ENCODE assay signal across 27 mouse cellular contexts in genomic region chr1:119986555-119986954, GRCm38 (mm10). TPM values are rescaled to one million over a fixed set of nuclear protein-coding genes. Genes with fewer than 3 reads are reported as not detected.
DNase-seq lines count a peak whose midpoint lies in the region; ATAC-seq lines count a peak whose summit lies in the region.
"Had no signal": no experiment of that assay in that cellular context is flagged by ENCODE, and none has a peak within 500 bp of the region (broad histone marks: within the 10 kb centered on the region; RNA-seq: fewer than 3 reads in every experiment).

No protein-coding gene starts in this region.

- H3K4me1 ChIP-seq in kidney, embryonic 14.5 days (ENCODE audit: control insufficient read depth, insufficient read depth, low read length): no peaks in the 10 kb centered on the region
- H3K4me1 ChIP-seq in liver, embryonic 12.5 days: no peaks in the 10 kb centered on the region
- H3K4me1 ChIP-seq: embryonic facial prominence, embryonic 12.5 days; embryonic facial prominence, embryonic 15.5 days; forebrain, embryonic 12.5 days; forebrain, embryonic 15.5 days; heart, embryonic 10.5 days; heart, embryonic 13.5 days had no signal

- DNase-seq in kidney, adult 11 months: peak; percentile 37
- DNase-seq in kidney, postnatal 10 days: no peak
- peak; percentile 17 to 40 for DNase-seq in kidney, adult 8-10 months
- peak; percentile 78 for DNase-seq in Muller cell, postnatal 12 days (ENCODE audit: inconsistent ontology term)
- peak; percentile 13 to 49 for DNase-seq in kidney, postnatal 25 days
- DNase-seq: adrenal gland, adult 2 months; adrenal gland, postnatal 14 days; cerebellum, adult 11 months; cerebellum, adult 2 months; cerebellum, adult 9-11 months; cerebellum, postnatal 25 days; gastrocnemius, postnatal 25 days; heart, adult 2 months; heart, postnatal 14 days; heart, postnatal 4 days had no signal

- no peaks in the 10 kb centered on the region for H3K36me3 ChIP-seq in kidney, embryonic 14.5 days (ENCODE audit: control insufficient read depth, insufficient read depth, low read length)
- H3K36me3 ChIP-seq in liver, embryonic 12.5 days: no peaks in the 10 kb centered on the region
- H3K36me3 ChIP-seq: embryonic facial prominence, embryonic 12.5 days; embryonic facial prominence, embryonic 15.5 days; forebrain, embryonic 12.5 days; forebrain, embryonic 15.5 days; heart, embryonic 10.5 days; heart, embryonic 13.5 days had no signal

- no peaks in the 10 kb centered on the region for H3K27me3 ChIP-seq in kidney, embryonic 14.5 days (ENCODE audit: control insufficient read depth, insufficient read depth, low read length)
- peaks cover 6% of the 10 kb centered on the region; the same call in 1 of the 2 replicates for H3K27me3 ChIP-seq in liver, embryonic 12.5 days (replicated peaks)
- H3K27me3 ChIP-seq: embryonic facial prominence, embryonic 12.5 days; embryonic facial prominence, embryonic 15.5 days; forebrain, embryonic 15.5 days; heart, embryonic 13.5 days had no signal

- no peak for ATAC-seq in kidney, embryonic 14.5 days (ENCODE audit: low FRiP score, low TSS enrichment)
- no peak for ATAC-seq in inflammation-experienced regulatory T-cells, adult 6 months
- ATAC-seq in liver, embryonic 12.5 days: no peak
- ATAC-seq: forebrain, embryonic 15.5 days; hindbrain, postnatal 0 days had no signal

- H3K4me2 ChIP-seq in kidney, embryonic 14.5 days (replicated peaks; ENCODE audit: low read depth, low read length): no peak overlapping the region
- H3K4me2 ChIP-seq in liver, embryonic 12.5 days: no peak overlapping the region
- H3K4me2 ChIP-seq: embryonic facial prominence, embryonic 12.5 days; embryonic facial prominence, embryonic 15.5 days; forebrain, embryonic 12.5 days; forebrain, embryonic 15.5 days; heart, embryonic 13.5 days; hindbrain, embryonic 14.5 days had no signal

- H3K27ac ChIP-seq in kidney, embryonic 14.5 days (ENCODE audit: low read depth, low read length): no peak overlapping the region
- H3K27ac ChIP-seq in liver, embryonic 12.5 days: no peak overlapping the region
- H3K27ac ChIP-seq: embryonic facial prominence, embryonic 12.5 days; embryonic facial prominence, embryonic 15.5 days; forebrain, embryonic 12.5 days; forebrain, embryonic 15.5 days; heart, adult 2 months; heart, embryonic 10.5 days; heart, embryonic 13.5 days; hindbrain, embryonic 14.5 days; hindbrain, postnatal 0 days had no signal

- H3K9ac ChIP-seq in kidney, embryonic 14.5 days (ENCODE audit: low read depth, low read length): no peak overlapping the region
- H3K9ac ChIP-seq in liver, embryonic 12.5 days: no peak overlapping the region
- H3K9ac ChIP-seq: embryonic facial prominence, embryonic 12.5 days; embryonic facial prominence, embryonic 15.5 days; forebrain, embryonic 12.5 days; forebrain, embryonic 15.5 days; heart, embryonic 13.5 days; hindbrain, embryonic 14.5 days had no signal

- H3K9me3 ChIP-seq in kidney, embryonic 14.5 days (ENCODE audit: control insufficient read depth, low read length): no peaks in the 10 kb centered on the region
- H3K9me3 ChIP-seq in liver, embryonic 12.5 days (replicated peaks): no peaks in the 10 kb centered on the region
- H3K9me3 ChIP-seq: embryonic facial prominence, embryonic 12.5 days; embryonic facial prominence, embryonic 15.5 days; forebrain, embryonic 15.5 days; heart, embryonic 13.5 days had no signal

- WGBS in kidney, embryonic 14.5 days: 87% methylated on average over 5 of the region's 5 CpGs
- WGBS in liver, embryonic 12.5 days (ENCODE audit: insufficient replicate concordance): 69% methylated on average over 5 of the region's 5 CpGs

- H3K4me3 ChIP-seq in kidney, embryonic 14.5 days (ENCODE audit: low read length): no peak overlapping the region
- no peak overlapping the region for H3K4me3 ChIP-seq in liver, embryonic 12.5 days
- H3K4me3 ChIP-seq: embryonic facial prominence, embryonic 12.5 days; embryonic facial prominence, embryonic 15.5 days; forebrain, embryonic 12.5 days; forebrain, embryonic 15.5 days; heart, adult 2 months; heart, embryonic 10.5 days; heart, embryonic 13.5 days had no signal

RNA-seq across cellular contexts. Expression of gene Cfap221, which starts 10.5 kb away (rescaled TPM):
- polyA plus RNA-seq in kidney, embryonic 14.5 days (2014; fragmentation: Nextera tagmentation; extraction: Ambion mirVana): 0.21 and 0.35 TPM in 2 replicates
- not detected for polyA plus RNA-seq in inflammation-experienced regulatory T-cells, adult 6 months (2017; shearing (Covaris generic))
- polyA plus RNA-seq in liver, embryonic 12.5 days (2016; fragmentation: Nextera tagmentation; extraction: Ambion mirVana): not detected in 2 replicates
- polyA plus RNA-seq: forebrain, embryonic 12.5 days; heart, embryonic 10.5 days; heart, embryonic 13.5 days had no signal

RNA-seq across cellular contexts. Expression of gene Sctr, which starts 20.1 kb away (rescaled TPM):
- 0.34 and 0.40 TPM in 2 replicates for polyA plus RNA-seq in kidney, embryonic 14.5 days (2014; fragmentation: Nextera tagmentation; extraction: Ambion mirVana)
- not detected for polyA plus RNA-seq in inflammation-experienced regulatory T-cells, adult 6 months (2017; shearing (Covaris generic))
- polyA plus RNA-seq in liver, embryonic 12.5 days (2016; fragmentation: Nextera tagmentation; extraction: Ambion mirVana): not detected in 2 replicates
- polyA plus RNA-seq: heart, embryonic 10.5 days; heart, embryonic 16.5 days had no signal
